Mouse (Mus musculus): Measurements from ENCODE around the gene Banp.

DNA sequence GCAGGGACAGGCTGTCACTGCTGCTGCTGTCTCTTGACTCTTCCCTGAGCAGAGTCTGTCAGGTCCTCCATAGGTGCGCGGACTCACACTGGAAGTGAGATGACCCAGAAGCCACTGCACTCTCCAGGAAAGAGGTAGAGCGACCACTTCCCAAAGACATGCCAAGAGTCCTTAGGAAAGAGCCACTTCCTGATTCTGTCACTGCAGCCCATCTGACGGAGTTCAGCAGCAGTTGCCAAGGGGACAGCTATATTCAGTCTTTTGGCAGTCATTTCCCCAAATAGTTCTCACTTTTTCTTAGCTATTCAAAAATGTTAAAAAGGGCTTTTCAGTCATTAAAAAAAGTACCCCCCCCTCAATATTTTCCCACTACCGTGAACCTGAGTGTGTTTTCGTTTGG is 72.7 kb downstream of the Banp start:
- TF ChIP-seq EP300 (IDR thresholded peaks at IDR 0.05; ENCODE audit: low read depth) (no peak), CTCF (IDR thresholded peaks at IDR 0.05; ENCODE audit: low read depth) (no peak)

Data from heart, postnatal 0 days (tissue).